Mouse (Mus musculus) embryonic facial prominence, embryonic 11.5 days (tissue): ENCODE measurements around the gene Pcsk5. TPM values are rescaled to one million over a fixed set of nuclear protein-coding genes. Genes with fewer than 3 reads are reported as not detected.

Source experiments
- ATAC-seq: fragments of 200-750 bp; cut with Nextera tagmentation; replicated peaks from 2 replicates; pipeline ENCODE4 v1.8.0; 2017; ENCODE audit warnings: low read depth; ENCODE audit not compliant: insufficient number of reproducible peaks, low FRiP score, low TSS enrichment
- DNase-seq: peaks from one replicate; pipeline ENCODE4 v3.0.0-alpha.2; 2015; ENCODE audit warnings: low spot score
- H3K27ac ChIP-seq: fragments of 300-500 bp; sonication (generic); replicated peaks from 2 replicates; pipeline ENCODE4 v1.5.1; 2014; ENCODE audit warnings: mild to moderate bottlenecking, low read depth, low read length, control low read depth
- H3K27me3 ChIP-seq: fragments of 300-500 bp; sonication (generic); 2 replicates; pipeline ENCODE4 v1.6.1; 2014; ENCODE audit warnings: mild to moderate bottlenecking, low read length, moderate library complexity, mixed read lengths; ENCODE audit not compliant: control insufficient read depth, insufficient read depth
- H3K36me3 ChIP-seq: fragments of 300-500 bp; sonication (generic); replicated peaks from 2 replicates; pipeline ENCODE4 v1.6.1; 2014; ENCODE audit warnings: low read depth, mild to moderate bottlenecking, low read length, moderate library complexity, mixed read lengths; ENCODE audit not compliant: control insufficient read depth, insufficient read depth
- H3K4me1 ChIP-seq: fragments of 300-500 bp; sonication (generic); 2 replicates; pipeline ENCODE4 v1.6.1; 2014; ENCODE audit warnings: low read length, mixed read lengths; ENCODE audit not compliant: control insufficient read depth, insufficient read depth
- H3K4me2 ChIP-seq: fragments of 300-500 bp; sonication (generic); 2 replicates; pipeline ENCODE4 v1.6.1; 2014; ENCODE audit warnings: low read depth, mild to moderate bottlenecking, control low read depth, low read length, moderate library complexity
- H3K4me3 ChIP-seq: fragments of 300-500 bp; sonication (generic); 2 replicates; pipeline ENCODE4 v1.5.1; 2014; ENCODE audit warnings: low read depth, low read length, control low read depth
- H3K9ac ChIP-seq: fragments of 300-500 bp; sonication (generic); replicated peaks from 2 replicates; pipeline ENCODE4 v1.6.1; 2014; ENCODE audit warnings: mild to moderate bottlenecking, control low read depth, low read length
- H3K9me3 ChIP-seq: fragments of 300-500 bp; sonication (generic); replicated peaks from 2 replicates; pipeline ENCODE4 v1.6.1; 2016; ENCODE audit warnings: mild to moderate bottlenecking, low read length, inconsistent platforms, mixed read lengths; ENCODE audit not compliant: control insufficient read depth
- WGBS: fragments of 180-500 bp; shearing (Covaris S2); extraction: QIAGEN DNeasy Blood & Tissue Kit; methylation state at CpG from one replicate; pipeline ENCODE4 v1.1.7; 2014; 5-methylcytosine and 5-hydroxymethylcytosine counted together
- polyA plus RNA-seq: library from polyadenylated mRNA; unstranded; fragments of >200 nt; fragmentation: Nextera tagmentation; extraction: Ambion mirVana; gene quantifications from 2 replicates; pipeline ENCODE4 v1.2.1, GENCODE M21; 2014

Gene Pcsk5
- polyA plus RNA-seq, 1 experiment from 2014 or later: 17.0 TPM

DNA sequence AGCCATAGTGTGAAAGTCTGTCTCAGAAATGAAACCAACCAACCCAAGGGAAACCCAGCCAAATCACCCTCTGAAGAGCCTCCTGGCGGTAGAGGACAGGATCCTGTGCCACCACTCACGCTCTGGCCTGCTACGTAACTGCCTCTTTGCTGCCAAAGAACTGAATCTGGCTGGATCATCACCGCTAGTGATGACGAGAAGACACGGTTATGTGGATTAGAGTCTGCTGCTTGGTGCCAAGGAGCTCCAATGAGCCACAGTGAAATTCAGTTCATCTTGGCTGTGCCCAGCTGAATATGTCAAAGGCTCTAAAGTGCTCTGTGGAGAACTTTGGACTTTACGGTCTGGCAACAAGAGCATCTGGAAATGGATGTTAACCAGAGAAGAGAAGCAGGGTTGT is 282.3 kb downstream of the Pcsk5 start:
- H3K9me3 ChIP-seq: no peaks in the 10 kb centered on the region

DNA sequence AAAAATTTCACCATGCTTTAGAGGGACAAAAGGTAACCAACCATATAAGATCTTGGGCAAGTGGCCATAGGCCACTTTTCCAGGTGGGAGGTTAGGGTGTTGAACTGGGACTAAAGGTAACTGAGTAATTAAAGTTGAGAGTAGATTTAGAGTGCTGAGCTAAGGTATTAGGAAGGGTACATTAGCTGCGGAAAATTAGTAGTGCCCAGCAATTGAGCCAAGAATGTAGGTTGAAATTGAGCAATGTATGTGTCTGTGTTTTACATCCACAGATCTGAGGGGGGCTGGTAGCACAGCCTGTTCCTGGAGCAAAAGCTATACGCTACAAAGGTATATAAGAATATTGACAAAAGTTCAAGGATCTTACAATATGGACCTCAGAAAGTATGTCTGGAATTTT is 282.9 kb downstream of the Pcsk5 start:
- no peak overlapping the region for H3K27ac ChIP-seq
- H3K36me3 ChIP-seq: no peaks in the 10 kb centered on the region
- no peak for ATAC-seq
- DNase-seq: no peak
- WGBS: 85% methylated on average over 2 of the region's 2 CpGs
- no peak overlapping the region for H3K4me3 ChIP-seq
- no peaks in the 10 kb centered on the region for H3K4me1 ChIP-seq
- H3K4me2 ChIP-seq: no peak overlapping the region
- no peaks in the 10 kb centered on the region for H3K27me3 ChIP-seq
- no peak overlapping the region for H3K9ac ChIP-seq
- no peaks in the 10 kb centered on the region for H3K9me3 ChIP-seq

More for the DNA sequence above, 282.3 kb downstream of the Pcsk5 start:
- H3K9ac ChIP-seq: no peak overlapping the region
- H3K4me2 ChIP-seq: no peak overlapping the region
- no peaks in the 10 kb centered on the region for H3K27me3 ChIP-seq
- H3K4me3 ChIP-seq: no peak overlapping the region
- H3K4me1 ChIP-seq: no peaks in the 10 kb centered on the region
- no peaks in the 10 kb centered on the region for H3K36me3 ChIP-seq
- DNase-seq: no peak
- no peak for ATAC-seq
- H3K27ac ChIP-seq: no peak overlapping the region
- WGBS: 93% methylated on average over 7 of the region's 7 CpGs

DNA sequence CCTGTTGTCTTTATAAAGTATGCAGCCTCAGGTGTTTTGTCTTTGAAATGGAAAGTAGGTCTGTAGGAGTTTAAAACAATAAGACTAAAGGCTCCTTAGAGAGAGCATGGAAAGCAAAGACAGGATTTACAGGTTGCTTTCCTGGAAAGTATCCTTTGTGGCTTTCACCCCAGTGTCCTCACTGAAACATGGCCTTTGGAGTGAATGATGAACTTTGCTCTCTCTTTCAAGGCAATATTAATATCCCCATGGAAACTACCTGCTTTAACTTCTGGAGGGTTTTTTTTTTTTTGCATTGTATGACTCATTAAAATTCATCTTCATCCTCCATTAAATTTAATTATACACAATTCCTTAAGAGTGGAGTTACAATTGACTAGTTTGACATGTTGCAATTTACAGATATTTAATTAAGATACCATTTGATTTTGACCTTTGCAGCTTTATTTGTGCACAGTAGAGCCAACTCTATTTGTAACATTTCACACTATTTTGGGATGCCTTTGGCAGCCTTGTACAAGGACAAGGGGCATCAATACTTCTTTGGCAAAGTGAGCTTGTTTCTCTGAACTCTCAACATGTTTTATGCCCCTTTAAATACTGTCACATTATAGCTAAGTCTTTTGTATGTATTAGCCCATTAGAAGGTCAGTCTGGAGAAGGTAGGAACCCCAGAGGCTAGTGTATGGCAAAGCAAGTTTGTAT is 283.9 kb downstream of the Pcsk5 start:
- no peaks in the 10 kb centered on the region for H3K36me3 ChIP-seq
- no peaks in the 10 kb centered on the region for H3K27me3 ChIP-seq
- no peak overlapping the region for H3K4me2 ChIP-seq
- H3K27ac ChIP-seq: no peak overlapping the region
- no peak overlapping the region for H3K9ac ChIP-seq
- no peak overlapping the region for H3K4me3 ChIP-seq
- DNase-seq (no peak), ATAC-seq (no peak)
- H3K9me3 ChIP-seq: no peaks in the 10 kb centered on the region
- no peaks in the 10 kb centered on the region for H3K4me1 ChIP-seq

DNA sequence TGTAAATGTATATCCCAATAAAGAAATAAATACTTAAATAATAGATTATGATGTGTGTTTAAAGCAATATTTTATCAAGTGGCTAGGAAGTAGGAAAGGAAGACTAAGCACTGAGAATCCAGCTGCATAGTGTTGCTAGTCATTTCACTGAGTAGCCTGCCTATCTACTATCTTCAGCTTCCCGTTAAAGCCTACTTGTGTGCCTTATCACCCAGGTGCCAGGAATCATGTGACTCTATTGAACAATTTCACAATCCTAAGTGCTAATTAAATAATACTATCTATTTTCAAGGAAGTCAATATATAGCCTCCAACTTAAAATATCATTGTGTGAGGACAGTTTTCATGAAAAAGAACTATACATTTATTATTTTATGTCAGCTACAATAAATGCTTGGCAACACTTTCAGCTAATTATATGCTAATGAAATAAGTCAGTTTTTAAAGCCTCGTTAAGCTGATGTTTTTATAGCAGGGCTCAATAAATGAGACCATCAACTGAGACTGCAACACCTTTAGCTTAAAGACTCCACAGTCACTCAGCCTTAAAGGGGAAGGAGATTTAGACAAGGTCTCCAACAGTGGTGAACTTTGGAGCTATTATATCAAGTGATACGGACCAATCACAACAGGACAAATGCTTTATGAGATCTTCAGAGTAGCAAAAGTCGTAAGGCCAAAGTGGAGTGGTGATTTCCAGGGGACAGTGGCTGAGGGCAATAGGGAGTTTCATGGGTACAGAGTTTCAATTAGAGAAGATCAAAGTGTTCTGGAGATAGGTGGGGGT is 308.5 kb downstream of the Pcsk5 start:
- Histone ChIP-seq H3K9ac (no peak overlapping the region), H3K27me3 (no peaks in the 10 kb centered on the region), H3K4me2 (no peak overlapping the region), H3K27ac (no peak overlapping the region), H3K9me3 (no peaks in the 10 kb centered on the region), H3K36me3 (no peaks in the 10 kb centered on the region), H3K4me1 (no peaks in the 10 kb centered on the region), H3K4me3 (no peak overlapping the region)
- DNase-seq (no peak), ATAC-seq (no peak)
- 83% methylated on average over 4 of the region's 4 CpGs for WGBS

DNA sequence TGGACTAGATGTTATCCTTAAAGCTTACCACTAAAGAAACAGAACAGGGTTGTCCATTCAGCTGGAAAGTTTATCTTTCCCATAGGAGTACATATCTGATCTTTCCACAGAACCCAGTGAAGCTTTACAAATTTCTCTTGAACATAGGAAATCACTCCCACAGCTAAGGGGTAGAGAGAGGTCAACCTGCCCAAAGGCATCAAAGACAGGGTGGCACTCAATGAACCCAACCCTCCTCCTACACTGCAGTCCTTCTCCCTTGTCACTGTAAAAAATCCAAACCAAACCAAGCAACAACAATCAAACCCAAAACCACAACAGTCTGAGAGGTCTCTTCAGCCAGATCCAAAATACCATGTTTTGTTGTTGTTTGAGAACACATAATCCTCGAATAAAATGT is 311.9 kb downstream of the Pcsk5 start:
- H3K27ac ChIP-seq: no peak overlapping the region
- H3K4me3 ChIP-seq: no peak overlapping the region
- no peaks in the 10 kb centered on the region for H3K4me1 ChIP-seq
- ATAC-seq (no peak), DNase-seq (no peak)
- no peaks in the 10 kb centered on the region for H3K27me3 ChIP-seq
- H3K9me3 ChIP-seq: no peaks in the 10 kb centered on the region
- no peak overlapping the region for H3K9ac ChIP-seq
- no peaks in the 10 kb centered on the region for H3K36me3 ChIP-seq
- WGBS: 73% methylated on average over 1 of the region's 1 CpGs
- no peak overlapping the region for H3K4me2 ChIP-seq

DNA sequence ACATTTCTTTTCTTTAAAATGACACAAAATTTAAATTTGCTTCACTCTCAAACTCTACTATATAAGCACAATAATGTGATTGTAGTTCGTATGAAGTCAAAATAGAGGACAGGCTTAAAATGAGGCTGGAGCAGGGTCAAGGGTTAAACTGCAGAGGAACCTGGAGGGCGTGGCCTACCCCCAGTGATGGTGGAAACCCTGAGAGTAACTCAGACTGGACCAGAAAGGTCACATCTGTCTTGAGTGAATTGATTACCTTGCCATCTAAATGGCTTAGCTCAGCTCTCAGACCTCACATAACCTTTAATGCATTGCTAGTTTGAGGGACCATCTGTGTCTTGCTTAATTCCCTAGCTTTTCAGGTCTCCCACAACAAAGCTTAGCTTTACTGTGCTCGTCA is 323.0 kb downstream of the Pcsk5 start:
- Histone ChIP-seq H3K4me3 (no peak overlapping the region), H3K27me3 (no peaks in the 10 kb centered on the region), H3K36me3 (no peaks in the 10 kb centered on the region), H3K9me3 (no peaks in the 10 kb centered on the region), H3K4me2 (no peak overlapping the region), H3K4me1 (no peaks in the 10 kb centered on the region; the same call in 1 of the 2 replicates), H3K27ac (no peak overlapping the region), H3K9ac (no peak overlapping the region)
- DNase-seq (peak; percentile 40), ATAC-seq (no peak)
- WGBS: 36% methylated on average over 3 of the region's 3 CpGs

DNA sequence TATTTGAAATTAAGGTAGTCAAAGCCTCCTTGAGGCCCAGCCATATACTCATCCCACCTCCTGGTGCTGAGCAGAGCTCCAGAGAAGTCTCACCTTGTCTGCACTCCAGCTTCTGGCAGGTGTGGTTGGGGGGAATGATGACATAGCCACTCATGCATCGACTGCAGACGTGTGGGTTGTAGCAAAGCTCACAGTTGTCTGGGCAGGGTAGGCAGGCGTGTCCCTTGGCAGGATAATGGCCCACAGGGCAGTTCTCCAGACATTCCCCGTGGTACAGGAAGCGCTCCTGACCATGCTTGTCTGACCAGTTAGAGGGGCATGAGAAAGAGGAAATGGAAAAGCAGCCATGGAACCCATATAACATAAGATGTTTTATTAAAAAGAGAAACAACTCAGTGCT is 326.1 kb downstream of the Pcsk5 start:
- H3K9me3 ChIP-seq: no peaks in the 10 kb centered on the region
- H3K27me3 ChIP-seq: no peaks in the 10 kb centered on the region
- no peak overlapping the region for H3K27ac ChIP-seq
- H3K9ac ChIP-seq: no peak overlapping the region
- no peak overlapping the region for H3K4me3 ChIP-seq
- no peaks in the 10 kb centered on the region for H3K36me3 ChIP-seq
- H3K4me2 ChIP-seq: no peak overlapping the region
- no peaks in the 10 kb centered on the region; the same call in 1 of the 2 replicates for H3K4me1 ChIP-seq
- ATAC-seq: no peak
- DNase-seq: no peak
- WGBS: 79% methylated on average over 5 of the region's 5 CpGs

DNA sequence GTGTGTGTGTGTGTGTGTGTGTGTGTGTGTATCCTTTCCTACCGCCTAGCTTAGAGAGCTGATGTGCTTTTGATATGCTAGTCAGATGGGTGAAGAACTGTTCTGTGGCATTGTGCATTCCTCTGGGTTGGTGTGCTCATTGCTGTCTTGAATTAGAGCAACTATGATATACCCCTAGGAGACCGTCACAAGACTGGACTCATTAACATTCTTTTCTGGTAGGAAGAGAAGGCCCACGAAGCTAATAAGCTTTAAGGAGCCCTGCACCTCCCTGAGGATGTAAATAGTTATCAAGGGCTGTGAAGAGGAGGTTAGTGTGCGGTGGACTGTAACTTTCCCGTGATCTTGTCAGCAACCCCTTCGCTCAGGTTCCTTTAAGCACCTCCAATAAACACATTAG is 333.2 kb downstream of the Pcsk5 start:
- H3K9me3 ChIP-seq: no peaks in the 10 kb centered on the region
- no peak overlapping the region for H3K4me3 ChIP-seq
- no peak overlapping the region for H3K27ac ChIP-seq
- no peak overlapping the region for H3K9ac ChIP-seq
- H3K27me3 ChIP-seq: no peaks in the 10 kb centered on the region
- H3K4me1 ChIP-seq: no peaks in the 10 kb centered on the region
- 63% methylated on average over 6 of the region's 6 CpGs for WGBS
- H3K36me3 ChIP-seq: no peaks in the 10 kb centered on the region
- DNase-seq (no peak), ATAC-seq (no peak)
- H3K4me2 ChIP-seq: no peak overlapping the region
